Mouse (Mus musculus) megakaryocyte, embryonic 14.5 days (primary cell): ENCODE measurements around the gene Fmn2.

Experiments
- FLI1 ChIP-seq: IDR thresholded peaks from 2 replicates; pipeline ENCODE4 v1.6.1; 2012; ENCODE audit warnings: low read length, inconsistent platforms, mixed read lengths
- GATA1 ChIP-seq: IDR thresholded peaks from 3 replicates; pipeline ENCODE4 v1.6.1; 2012; ENCODE audit warnings: mixed read lengths, low read length, inconsistent platforms, borderline replicate concordance

DNA sequence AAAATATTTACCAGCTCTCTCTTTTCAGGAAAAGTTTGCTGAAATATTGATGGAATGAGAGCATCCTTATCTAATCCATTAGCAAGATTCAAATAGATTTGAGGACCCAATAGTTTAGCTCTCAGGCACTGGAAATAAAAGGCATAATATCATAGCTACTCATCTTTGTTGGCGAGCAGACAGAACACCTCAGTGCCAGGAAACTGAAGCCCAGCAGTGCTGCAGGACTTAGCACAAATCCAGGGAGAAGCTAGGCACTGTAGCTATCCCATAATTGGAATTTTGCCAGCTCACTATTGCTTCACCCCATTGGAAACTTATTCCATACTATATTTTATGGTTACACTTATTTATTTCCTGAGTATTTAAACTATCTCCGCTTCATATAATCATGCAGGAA is 46.5 kb upstream of the Fmn2 start:
- TF ChIP-seq FLI1 (no peak), GATA1 (no peak)
